Mouse (Mus musculus) hindbrain, embryonic 10.5 days (tissue): ENCODE measurements around the gene D430042O09Rik. TPM values are rescaled to one million over a fixed set of nuclear protein-coding genes. Genes with fewer than 3 reads are reported as not detected.

Experiments
- DNase-seq: peaks from one replicate; pipeline ENCODE4 v3.0.0-alpha.2; 2017; ENCODE audit warnings: low spot score
- H3K27ac ChIP-seq: fragments of 300-500 bp; sonication (generic); 2 replicates; pipeline ENCODE4 v1.5.1; 2016; ENCODE audit warnings: mild to moderate bottlenecking, moderate library complexity
- H3K27me3 ChIP-seq: fragments of 300-500 bp; sonication (generic); 2 replicates; pipeline ENCODE4 v1.6.1; 2016; ENCODE audit warnings: mild to moderate bottlenecking; ENCODE audit not compliant: poor library complexity, insufficient read depth, severe bottlenecking
- H3K36me3 ChIP-seq: fragments of 300-500 bp; sonication (generic); 2 replicates; pipeline ENCODE4 v1.6.1; 2016; ENCODE audit warnings: mild to moderate bottlenecking, moderate library complexity
- H3K4me1 ChIP-seq: fragments of 300-500 bp; sonication (generic); replicated peaks from 2 replicates; pipeline ENCODE4 v1.6.1; 2016; ENCODE audit warnings: mild to moderate bottlenecking
- H3K4me3 ChIP-seq: fragments of 300-500 bp; sonication (generic); 2 replicates; pipeline ENCODE4 v1.5.1; 2016; ENCODE audit warnings: mild to moderate bottlenecking, moderate library complexity
- H3K9me3 ChIP-seq: fragments of 300-500 bp; sonication (generic); 2 replicates; pipeline ENCODE4 v1.6.1; 2016; ENCODE audit warnings: mild to moderate bottlenecking, moderate library complexity
- WGBS: fragments of 180-500 bp; shearing (Covaris S2); methylation state at CpG from one replicate; pipeline ENCODE4 v1.1.7; 2016; 5-methylcytosine and 5-hydroxymethylcytosine counted together
- polyA plus RNA-seq: library from polyadenylated mRNA; unstranded; fragments of >200 nt; fragmentation: Nextera tagmentation; extraction: Ambion mirVana; gene quantifications from 2 replicates; pipeline ENCODE4 v1.2.1, GENCODE M21; 2016

D430042O09Rik gene
- polyA plus RNA-seq, 1 experiment from 2014 or later = 11.8 TPM

GRCm38 (mm10) chr7:125746621-125747315 is 39.1 kb downstream of the D430042O09Rik start:
- Histone ChIP-seq H3K36me3 (no peaks in the 10 kb centered on the region), H3K4me1 (no peaks in the 10 kb centered on the region), H3K4me3 (no peak overlapping the region), H3K27ac (no peak overlapping the region), H3K27me3 (no peaks in the 10 kb centered on the region), H3K9me3 (no peaks in the 10 kb centered on the region)
- no peak for DNase-seq
- WGBS = 84% methylated on average over 2 of the region's 2 CpGs

GRCm38 (mm10) chr7:125747316-125747690 is 39.6 kb downstream of the D430042O09Rik start:
- no peaks in the 10 kb centered on the region for H3K9me3 ChIP-seq
- H3K27ac ChIP-seq = no peak overlapping the region
- no peaks in the 10 kb centered on the region for H3K36me3 ChIP-seq
- H3K4me3 ChIP-seq = no peak overlapping the region
- H3K4me1 ChIP-seq = no peaks in the 10 kb centered on the region
- WGBS = 63% methylated on average over 7 of the region's 7 CpGs
- no peak for DNase-seq
- no peaks in the 10 kb centered on the region for H3K27me3 ChIP-seq

- WGBS = 54% methylated on average over 3 of the region's 3 CpGs
- H3K4me3 ChIP-seq = no peak overlapping the region
- H3K9me3 ChIP-seq = no peaks in the 10 kb centered on the region
- no peaks in the 10 kb centered on the region for H3K27me3 ChIP-seq
- no peak for DNase-seq
- H3K36me3 ChIP-seq = no peaks in the 10 kb centered on the region
- no peaks in the 10 kb centered on the region for H3K4me1 ChIP-seq
- H3K27ac ChIP-seq = no peak overlapping the region
These were observed 40.5 kb downstream of the D430042O09Rik start for GRCm38 (mm10) chr7:125748186-125748585.

- Histone ChIP-seq H3K9me3 (no peaks in the 10 kb centered on the region), H3K36me3 (peaks cover 7% of the 10 kb centered on the region; the same call in 1 of the 2 replicates), H3K27ac (no peak overlapping the region), H3K4me1 (no peaks in the 10 kb centered on the region), H3K4me3 (no peak overlapping the region), H3K27me3 (no peaks in the 10 kb centered on the region)
- WGBS = 87% methylated on average over 7 of the region's 7 CpGs
- no peak for DNase-seq
These were observed 45.1 kb downstream of the D430042O09Rik start for GRCm38 (mm10) chr7:125752699-125753325.

GRCm38 (mm10) chr7:125753326-125753715 is 45.6 kb downstream of the D430042O09Rik start:
- Histone ChIP-seq H3K9me3 (no peaks in the 10 kb centered on the region), H3K4me3 (no peak overlapping the region), H3K36me3 (peaks cover 7% of the 10 kb centered on the region; the same call in 1 of the 2 replicates), H3K27ac (no peak overlapping the region), H3K4me1 (no peaks in the 10 kb centered on the region), H3K27me3 (no peaks in the 10 kb centered on the region)
- WGBS = 96% methylated on average over 3 of the region's 3 CpGs
- no peak for DNase-seq

- H3K36me3 ChIP-seq = peaks cover 26% of the 10 kb centered on the region
- no peaks in the 10 kb centered on the region for H3K4me1 ChIP-seq
- 78% methylated on average over 6 of the region's 6 CpGs for WGBS
- no peak overlapping the region for H3K27ac ChIP-seq
- H3K4me3 ChIP-seq = no peak overlapping the region
- no peaks in the 10 kb centered on the region for H3K27me3 ChIP-seq
- H3K9me3 ChIP-seq = no peaks in the 10 kb centered on the region
- no peak for DNase-seq
These were observed 49.1 kb downstream of the D430042O09Rik start for GRCm38 (mm10) chr7:125756806-125757205.

GRCm38 (mm10) chr7:125757896-125758623 is 50.4 kb downstream of the D430042O09Rik start:
- H3K27ac ChIP-seq = no peak overlapping the region
- DNase-seq = no peak
- no peak overlapping the region for H3K4me3 ChIP-seq
- no peaks in the 10 kb centered on the region for H3K27me3 ChIP-seq
- peaks cover 11% of the 10 kb centered on the region for H3K4me1 ChIP-seq
- WGBS = 84% methylated on average over 6 of the region's 6 CpGs
- no peaks in the 10 kb centered on the region for H3K9me3 ChIP-seq
- H3K36me3 ChIP-seq = peaks cover 32% of the 10 kb centered on the region

- H3K27ac ChIP-seq = no peak overlapping the region
- peaks cover 33% of the 10 kb centered on the region for H3K36me3 ChIP-seq
- 92% methylated on average over 2 of the region's 2 CpGs for WGBS
- H3K27me3 ChIP-seq = peaks cover 5% of the 10 kb centered on the region
- peaks cover 23% of the 10 kb centered on the region for H3K4me1 ChIP-seq
- no peak for DNase-seq
- H3K4me3 ChIP-seq = no peak overlapping the region
- H3K9me3 ChIP-seq = no peaks in the 10 kb centered on the region
These were observed 54.6 kb downstream of the D430042O09Rik start for GRCm38 (mm10) chr7:125762289-125762688.

- H3K4me1 ChIP-seq = peaks cover 29% of the 10 kb centered on the region
- H3K27me3 ChIP-seq = peaks cover 5% of the 10 kb centered on the region
- WGBS = 61% methylated on average over 7 of the region's 7 CpGs
- peak overlapping the region; percentile 60 for H3K27ac ChIP-seq
- H3K4me3 ChIP-seq = no peak overlapping the region
- no peaks in the 10 kb centered on the region for H3K9me3 ChIP-seq
- peaks cover 33% of the 10 kb centered on the region for H3K36me3 ChIP-seq
- DNase-seq = no peak
These were observed 55.5 kb downstream of the D430042O09Rik start for GRCm38 (mm10) chr7:125762883-125763830.

GRCm38 (mm10) chr7:125764373-125764772 is 56.7 kb downstream of the D430042O09Rik start:
- no peak overlapping the region for H3K4me3 ChIP-seq
- H3K36me3 ChIP-seq = peaks cover 33% of the 10 kb centered on the region
- H3K27me3 ChIP-seq = peaks cover 5% of the 10 kb centered on the region
- peaks cover 29% of the 10 kb centered on the region for H3K4me1 ChIP-seq
- WGBS = 90% methylated on average over 3 of the region's 3 CpGs
- no peak overlapping the region for H3K27ac ChIP-seq
- H3K9me3 ChIP-seq = no peaks in the 10 kb centered on the region
- no peak for DNase-seq

- Histone ChIP-seq H3K9me3 (no peaks in the 10 kb centered on the region), H3K27ac (peak overlapping the region; percentile 18; the same call in 1 of the 2 replicates), H3K4me3 (no peak overlapping the region), H3K27me3 (peaks cover 5% of the 10 kb centered on the region), H3K4me1 (peaks cover 26% of the 10 kb centered on the region), H3K36me3 (peaks cover 29% of the 10 kb centered on the region)
- peak; percentile 58 for DNase-seq
- 72% methylated on average over 9 of the region's 9 CpGs for WGBS
These were observed 59.5 kb downstream of the D430042O09Rik start for GRCm38 (mm10) chr7:125766976-125767831.
